Mouse (Mus musculus) v-Abl transformed pro-B cells (cell line): Measurements from ENCODE around the gene Gm8300.
"Not testable (repeated sequence)": the region's sequence is repeated elsewhere in the genome, so short reads cannot be mapped to it uniquely, and the experiment has no call there.

Experiments
- in situ Hi-C, 2 experiments: fragments of 400-800 bp; cut with MboI; formaldehyde crosslinking; loops; one replicate each; pipeline ENCODE4 v1.15.1; 2025; ENCODE audit not compliant: unreplicated experiment in 2 of 2

Gene Gm8300

GRCm38 (mm10) chr12:87514016-87514415, at the start of gene Gm8300:
TSS of gene Gm8300 (plus strand) at chr12:87514316.
- in situ Hi-C loops, result not testable (repeated sequence)

- in situ Hi-C loops, result loop anchor here in 1 of 2 experiments (25.0 kb wide), 1 partner anchor 1498 kb away; no protein-coding TSS in a partner anchor
These were observed 49.3 kb upstream of the Gm8300 start for GRCm38 (mm10) chr12:87464678-87465297.

GRCm38 (mm10) chr12:87470263-87471136, 43.6 kb upstream of the Gm8300 start:
- in situ Hi-C loops, result loop anchor here in 1 of 2 experiments (25.0 kb wide), 1 partner anchor 1492 kb away; no protein-coding TSS in a partner anchor

- in situ Hi-C loops, result loop anchor here in 1 of 2 experiments (25.0 kb wide), 1 partner anchor 1491 kb away; no protein-coding TSS in a partner anchor
These were observed 42.6 kb upstream of the Gm8300 start for GRCm38 (mm10) chr12:87471421-87471963.

- in situ Hi-C loops, result loop anchor here in 1 of 2 experiments (25.0 kb wide), 1 partner anchor 1490 kb away; no protein-coding TSS in a partner anchor
These were observed 41.9 kb upstream of the Gm8300 start, which contains the start of gene Snw1 for GRCm38 (mm10) chr12:87471964-87472786. TSS of gene Snw1 (minus strand) at chr12:87472274.

GRCm38 (mm10) chr12:87474756-87475155, 39.4 kb upstream of the Gm8300 start:
- in situ Hi-C loops, result loop anchor here in 1 of 2 experiments (25.0 kb wide), 1 partner anchor 1488 kb away; no protein-coding TSS in a partner anchor

- in situ Hi-C loops, result not testable (repeated sequence)
These were observed 31.6 kb upstream of the Gm8300 start for GRCm38 (mm10) chr12:87482482-87482881.

- in situ Hi-C loops, result not testable (repeated sequence)
These were observed 25.4 kb upstream of the Gm8300 start for GRCm38 (mm10) chr12:87488683-87489082.

GRCm38 (mm10) chr12:87494421-87494820, 19.7 kb upstream of the Gm8300 start, which contains the start of gene Gm5788:
TSS of gene Gm5788 (plus strand) at chr12:87494721.
- in situ Hi-C loops, result not testable (repeated sequence)

- in situ Hi-C loops, result not testable (repeated sequence)
These were observed 5.5 kb downstream of the Gm8300 start for GRCm38 (mm10) chr12:87519616-87520015.

GRCm38 (mm10) chr12:87543927-87544326, 29.8 kb downstream of the Gm8300 start:
- in situ Hi-C loops, result no loop called here

- in situ Hi-C loops, result not testable (repeated sequence)
These were observed 36.5 kb downstream of the Gm8300 start for GRCm38 (mm10) chr12:87550628-87551027.
